Mouse (Mus musculus) heart, embryonic 16.5 days (tissue): ENCODE data around the gene Zfp990. TPM values are rescaled to one million over a fixed set of nuclear protein-coding genes. Genes with fewer than 3 reads are reported as not detected.
"Not testable (repeated sequence)": the region's sequence is repeated elsewhere in the genome, so short reads cannot be mapped to it uniquely, and the experiment has no call there.

Source experiments
- ATAC-seq: fragments of 200-750 bp; cut with Nextera tagmentation; replicated peaks from 2 replicates; pipeline ENCODE4 v1.8.0; 2017; ENCODE audit warnings: moderate number of reproducible peaks; ENCODE audit not compliant: insufficient read depth, low FRiP score; ENCODE audit errors: extremely low read depth
- H3K27ac ChIP-seq: fragments of 300-500 bp; sonication (generic); 2 replicates; pipeline ENCODE4 v1.5.1; 2014; ENCODE audit warnings: mild to moderate bottlenecking, low read length, control low read depth, moderate library complexity
- H3K27me3 ChIP-seq: fragments of 300-500 bp; sonication (generic); 2 replicates; pipeline ENCODE4 v1.6.1; 2014; ENCODE audit warnings: low read length, mixed read lengths; ENCODE audit not compliant: control insufficient read depth, insufficient read depth
- H3K36me3 ChIP-seq: fragments of 300-500 bp; sonication (generic); 2 replicates; pipeline ENCODE4 v1.6.1; 2014; ENCODE audit not compliant: control insufficient read depth, insufficient read depth
- H3K4me1 ChIP-seq: fragments of 300-500 bp; sonication (generic); 2 replicates; pipeline ENCODE4 v1.6.1; 2014; ENCODE audit warnings: low read length, mixed read lengths; ENCODE audit not compliant: control insufficient read depth, insufficient read depth
- H3K4me2 ChIP-seq: fragments of 300-500 bp; sonication (generic); 2 replicates; pipeline ENCODE4 v1.6.1; 2014; ENCODE audit warnings: low read depth, mild to moderate bottlenecking, control low read depth, low read length
- H3K4me3 ChIP-seq: fragments of 300-500 bp; sonication (generic); 2 replicates; pipeline ENCODE4 v1.5.1; 2014; ENCODE audit warnings: mild to moderate bottlenecking, control low read depth, low read length
- H3K9ac ChIP-seq: fragments of 300-500 bp; sonication (generic); 2 replicates; pipeline ENCODE4 v1.6.1; 2014; ENCODE audit warnings: low read length, control low read depth
- H3K9me3 ChIP-seq: fragments of 300-500 bp; sonication (generic); replicated peaks from 2 replicates; pipeline ENCODE4 v1.6.1; 2016; ENCODE audit warnings: low read length; ENCODE audit not compliant: control insufficient read depth
- WGBS: fragments of 180-500 bp; shearing (Covaris S2); extraction: QIAGEN DNeasy Blood & Tissue Kit; methylation state at CpG from one replicate; pipeline ENCODE4 v1.1.7; 2014; 5-methylcytosine and 5-hydroxymethylcytosine counted together
- polyA plus RNA-seq: library from polyadenylated mRNA; unstranded; fragments of >200 nt; fragmentation: Nextera tagmentation; extraction: Ambion mirVana; gene quantifications from 2 replicates; pipeline ENCODE4 v1.2.1, GENCODE M21; 2015

Gene Zfp990
- 0.05 TPM in 1 of 2 replicates, not detected in the other for polyA plus RNA-seq

- H3K9ac ChIP-seq, H3K36me3 ChIP-seq, H3K27ac ChIP-seq, H3K4me1 ChIP-seq, H3K4me3 ChIP-seq, H3K9me3 ChIP-seq, H3K27me3 ChIP-seq, H3K4me2 ChIP-seq, ATAC-seq: not testable (repeated sequence)
- WGBS, result 90% methylated on average over 4 of the region's 4 CpGs
These were observed at the start of gene Zfp990 for GRCm38 (mm10) chr4:145510459-145510858. TSS of gene Zfp990 (plus strand) at chr4:145510759.

GRCm38 (mm10) chr4:145463553-145464253, 46.9 kb upstream of the Zfp990 start:
- not testable (repeated sequence) for H3K36me3 ChIP-seq, H3K9me3 ChIP-seq, H3K27me3 ChIP-seq, H3K4me1 ChIP-seq, H3K27ac ChIP-seq
- Histone ChIP-seq H3K9ac (peak overlapping the region; percentile 46; the same call in 1 of the 2 replicates), H3K4me3 (peak overlapping the region; percentile 47), H3K4me2 (peak overlapping the region; percentile 66)
- ATAC-seq, result 0 out of 2 replicates have a peak, but pooled peaks have one; percentile 28
- 13% methylated on average over 66 of the region's 68 CpGs for WGBS

- no peak for ATAC-seq
- Histone ChIP-seq H3K27ac (no peak overlapping the region), H3K27me3 (no peaks in the 10 kb centered on the region), H3K9me3 (peaks cover 20% of the 10 kb centered on the region), H3K36me3 (no peaks in the 10 kb centered on the region), H3K4me2 (no peak overlapping the region), H3K4me3 (no peak overlapping the region), H3K9ac (no peak overlapping the region), H3K4me1 (no peaks in the 10 kb centered on the region)
- WGBS, result 66% methylated on average over 3 of the region's 3 CpGs
These were observed 32.4 kb upstream of the Zfp990 start for GRCm38 (mm10) chr4:145478128-145478527.

- H3K4me1 ChIP-seq, H3K27ac ChIP-seq, H3K4me3 ChIP-seq, H3K27me3 ChIP-seq, H3K4me2 ChIP-seq, H3K36me3 ChIP-seq, H3K9ac ChIP-seq, ATAC-seq: not testable (repeated sequence)
- 88% methylated on average over 8 of the region's 8 CpGs for WGBS
- H3K9me3 ChIP-seq, result peaks cover 24% of the 10 kb centered on the region
These were observed 29.9 kb upstream of the Zfp990 start for GRCm38 (mm10) chr4:145480699-145481098.

- no peak overlapping the region for H3K4me2 ChIP-seq
- ATAC-seq, result no peak
- H3K27ac ChIP-seq, result no peak overlapping the region
- no peak overlapping the region for H3K9ac ChIP-seq
- H3K36me3 ChIP-seq, result no peaks in the 10 kb centered on the region
- H3K4me1 ChIP-seq, result no peaks in the 10 kb centered on the region
- H3K4me3 ChIP-seq, result no peak overlapping the region
- H3K27me3 ChIP-seq, result no peaks in the 10 kb centered on the region
- 0 out of 2 replicates have a peak, but pooled peaks cover 4% of the 10 kb centered on the region for H3K9me3 ChIP-seq
These were observed 21.2 kb upstream of the Zfp990 start for GRCm38 (mm10) chr4:145489396-145489795.

- Histone ChIP-seq H3K27me3 (no peaks in the 10 kb centered on the region), H3K36me3 (no peaks in the 10 kb centered on the region), H3K9me3 (no peaks in the 10 kb centered on the region), H3K4me1 (no peaks in the 10 kb centered on the region), H3K4me3 (no peak overlapping the region), H3K27ac (no peak overlapping the region), H3K9ac (no peak overlapping the region), H3K4me2 (no peak overlapping the region)
- WGBS, result 68% methylated on average over 11 of the region's 11 CpGs
- no peak for ATAC-seq
These were observed 18.4 kb upstream of the Zfp990 start for GRCm38 (mm10) chr4:145492132-145492531.

- not testable (repeated sequence) for H3K4me2 ChIP-seq, H3K9ac ChIP-seq, H3K27ac ChIP-seq, H3K27me3 ChIP-seq, ATAC-seq, H3K36me3 ChIP-seq, H3K9me3 ChIP-seq, H3K4me3 ChIP-seq, H3K4me1 ChIP-seq
- 60% methylated on average over 2 of the region's 2 CpGs for WGBS
These were observed 17.2 kb upstream of the Zfp990 start for GRCm38 (mm10) chr4:145493316-145493715.

- not testable (repeated sequence) for H3K27ac ChIP-seq, H3K4me1 ChIP-seq, H3K9me3 ChIP-seq, H3K4me2 ChIP-seq, H3K36me3 ChIP-seq, ATAC-seq, H3K9ac ChIP-seq, H3K27me3 ChIP-seq, H3K4me3 ChIP-seq
- WGBS, result 66% methylated on average over 1 of the region's 2 CpGs
These were observed 4.1 kb downstream of the Zfp990 start for GRCm38 (mm10) chr4:145514637-145515036.

GRCm38 (mm10) chr4:145515776-145516565, 5.4 kb downstream of the Zfp990 start:
- H3K4me3 ChIP-seq, H3K4me2 ChIP-seq, H3K27ac ChIP-seq, H3K9ac ChIP-seq, ATAC-seq, H3K4me1 ChIP-seq, H3K36me3 ChIP-seq, H3K27me3 ChIP-seq, H3K9me3 ChIP-seq: not testable (repeated sequence)
- WGBS, result 69% methylated on average over 4 of the region's 4 CpGs
